Mouse (Mus musculus) embryonic facial prominence, embryonic 10.5 days (tissue): Measurements from ENCODE around the gene Mypop. TPM values are rescaled to one million over a fixed set of nuclear protein-coding genes. Genes with fewer than 3 reads are reported as not detected.

ENCODE experiments used
- polyA plus RNA-seq: library from polyadenylated mRNA; unstranded; fragments of >200 nt; fragmentation: Nextera tagmentation; extraction: Ambion mirVana; gene quantifications from 2 replicates; pipeline ENCODE4 v1.2.1, GENCODE M21; 2016

The Mypop gene
- polyA plus RNA-seq, 1 experiment from 2014 or later, result 4.1 TPM

Other genes with a start within 250 kb of the Mypop start
- not detected in 2 replicates for gene Psg19, start 192.7 kb upstream of the Mypop start, polyA plus RNA-seq
- gene Psg17, start 169.6 kb upstream of the Mypop start, polyA plus RNA-seq, result 0.11 TPM in 1 of 2 replicates, not detected in the other
- not detected in 2 replicates for gene Mill2, start 151.3 kb upstream of the Mypop start, polyA plus RNA-seq
- 0.69 and 0.70 TPM in 2 replicates for gene Pglyrp1, start 119.9 kb upstream of the Mypop start, polyA plus RNA-seq
- 30.9 and 34.8 TPM in 2 replicates for gene Ccdc61, start 80.8 kb upstream of the Mypop start, polyA plus RNA-seq
- 0.98 and 1.5 TPM in 2 replicates for gene Nova2, start 65.4 kb upstream of the Mypop start, polyA plus RNA-seq
- not detected in 2 replicates for gene Nanos2, start 3.8 kb upstream of the Mypop start, polyA plus RNA-seq
- gene Irf2bp1, start 12.8 kb downstream of the Mypop start, polyA plus RNA-seq, result 25.0 and 25.7 TPM in 2 replicates
- not detected in 2 replicates for gene Foxa3, start 32.3 kb downstream of the Mypop start, polyA plus RNA-seq
- gene Sympk, start 33.1 kb downstream of the Mypop start, polyA plus RNA-seq, result 43.4 and 45.2 TPM in 2 replicates
- not detected in 2 replicates for gene Rsph6a, start 63.4 kb downstream of the Mypop start, polyA plus RNA-seq
- gene Dmwd, start 85.0 kb downstream of the Mypop start, polyA plus RNA-seq, result 16.8 and 18.0 TPM in 2 replicates
- gene Dmpk, start 92.6 kb downstream of the Mypop start, polyA plus RNA-seq, result 7.0 and 9.1 TPM in 2 replicates
- 6.3 and 7.6 TPM in 2 replicates for gene Six5, start 103.3 kb downstream of the Mypop start, polyA plus RNA-seq
- gene Gm4969, start 127.1 kb downstream of the Mypop start, polyA plus RNA-seq, result 0.99 and 1.9 TPM in 2 replicates
- gene Fbxo46, start 128.6 kb downstream of the Mypop start, polyA plus RNA-seq, result 15.9 and 18.0 TPM in 2 replicates
- gene Qpctl, start 158.0 kb downstream of the Mypop start, polyA plus RNA-seq, result 14.6 and 15.1 TPM in 2 replicates
- 178 and 189 TPM in 2 replicates for gene Snrpd2, start 158.5 kb downstream of the Mypop start, polyA plus RNA-seq
- gene Gipr, start 174.9 kb downstream of the Mypop start, polyA plus RNA-seq, result 1.4 and 1.6 TPM in 2 replicates
- 5.2 and 6.2 TPM in 2 replicates for gene Eml2, start 185.2 kb downstream of the Mypop start, polyA plus RNA-seq
- gene Gpr4, start 221.3 kb downstream of the Mypop start, polyA plus RNA-seq, result 1.7 and 2.0 TPM in 2 replicates
- gene Opa3, start 237.1 kb downstream of the Mypop start, polyA plus RNA-seq, result 46.4 and 49.4 TPM in 2 replicates